In the genomic region with DNA sequence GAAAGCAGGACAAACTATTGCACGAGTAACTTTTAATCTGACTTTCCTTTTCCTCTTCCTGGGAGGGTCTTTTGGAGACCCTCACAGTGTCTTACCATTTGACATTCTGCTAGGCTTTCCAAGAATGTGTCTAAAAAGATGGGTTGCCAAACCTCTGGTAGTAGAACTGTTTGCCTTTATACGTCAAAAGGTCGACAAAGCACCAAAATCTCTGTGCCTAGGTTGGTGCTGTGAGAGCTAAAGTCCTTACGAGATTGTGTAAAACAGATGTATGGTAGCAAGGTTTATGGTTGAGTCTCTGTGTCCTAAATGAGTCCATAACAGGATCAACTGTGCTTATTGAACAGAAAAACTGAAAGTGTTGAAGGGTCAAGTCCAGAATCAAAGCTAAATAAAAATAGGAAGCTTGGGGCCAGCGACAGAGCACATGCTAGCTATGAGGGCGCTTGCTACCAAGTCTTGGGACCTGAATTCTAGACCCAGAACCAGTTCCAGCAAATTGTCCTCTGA, we compare ENCODE assay signal across 8 mouse cellular contexts. TPM values are rescaled to one million over a fixed set of nuclear protein-coding genes. Genes with fewer than 3 reads are reported as not detected.
A peak's percentile ranks its signal among the peaks of the same experiment; 100 is the strongest.
DNase-seq lines count a peak whose midpoint lies in the region; ATAC-seq and TF ChIP-seq lines count a peak whose summit lies in the region.

No protein-coding gene starts in this region.

- TF ChIP-seq CTCF in G1E (IDR thresholded peaks at IDR 0.05; ENCODE audit: low read depth, low read length), result no peak
- TF ChIP-seq CTCF in thymus, adult 2 months (IDR thresholded peaks at IDR 0.05; ENCODE audit: borderline replicate concordance, control insufficient read depth, extremely low read depth, insufficient read depth, low read length, poor library complexity), result no peak

- H3K4me3 ChIP-seq in G1E (ENCODE audit: low read depth, low read length) (peak overlapping the region; percentile 83; the same call in 1 of the 2 replicates), macrophage (ENCODE audit: inconsistent target) (peak overlapping the region; percentile 72)
- H3K4me3 ChIP-seq in heart, embryonic 16.5 days (ENCODE audit: low read length), result peak overlapping the region; percentile 95
- no peak overlapping the region for H3K4me3 ChIP-seq in thymus, adult 2 months (ENCODE audit: control insufficient read depth, insufficient read depth, low read length)

- peak overlapping the region; percentile 96; the same call in 1 of the 2 replicates for H3K9ac ChIP-seq in heart, embryonic 16.5 days (ENCODE audit: low read length)

- TF ChIP-seq POLR2A in thymus, adult 2 months (IDR thresholded peaks at IDR 0.05; ENCODE audit: control insufficient read depth, extremely low read depth, insufficient read depth, low read length, poor library complexity), result no peak

- peak overlapping the region; percentile 88 for H3K4me2 ChIP-seq in heart, embryonic 16.5 days (ENCODE audit: low read depth, low read length)

- H3K79me2 ChIP-seq in macrophage (ENCODE audit: inconsistent target), result peaks cover 38% of the 10 kb centered on the region

- no peaks in the 10 kb centered on the region for H3K9me3 ChIP-seq in G1E (replicated peaks)
- no peaks in the 10 kb centered on the region for H3K9me3 ChIP-seq in heart, embryonic 16.5 days (replicated peaks; ENCODE audit: control insufficient read depth, low read length)

- H3K27me3 ChIP-seq in G1E (ENCODE audit: insufficient read depth, low read length), result no peaks in the 10 kb centered on the region
- H3K27me3 ChIP-seq in heart, embryonic 16.5 days (ENCODE audit: control insufficient read depth, insufficient read depth, low read length), result no peaks in the 10 kb centered on the region
- H3K27me3 ChIP-seq in thymus, adult 2 months (ENCODE audit: control insufficient read depth, insufficient read depth, low read length), result no peaks in the 10 kb centered on the region

- no peak for ATAC-seq in G1E (ENCODE audit: extremely low read depth, insufficient number of reproducible peaks, low FRiP score, poor library complexity, severe bottlenecking)
- ATAC-seq in heart, embryonic 16.5 days (replicated peaks; ENCODE audit: extremely low read depth, insufficient read depth, low FRiP score), result no peak
- no peak for ATAC-seq in granulocyte monocyte progenitor cell, adult 5-6 weeks (replicated peaks; ENCODE audit: poor library complexity, severe bottlenecking)

- intact Hi-C loops in heart, postnatal 25 days (cut with DNase I), result no loop called here

- WGBS in heart, embryonic 16.5 days, result 62% methylated on average over 6 of the region's 6 CpGs
- WGBS in macrophage (ENCODE audit: missing documents), result 55% methylated on average over 6 of the region's 6 CpGs
- WGBS in thymus, adult 2 months, result 64% methylated on average over 6 of the region's 6 CpGs

- H3K36me3 ChIP-seq in G1E (replicated peaks) (peaks cover 21% of the 10 kb centered on the region), macrophage (ENCODE audit: inconsistent target) (no peaks in the 10 kb centered on the region)
- H3K36me3 ChIP-seq in heart, embryonic 16.5 days (ENCODE audit: control insufficient read depth, insufficient read depth), result no peaks in the 10 kb centered on the region
- H3K36me3 ChIP-seq in thymus, adult 2 months (ENCODE audit: control insufficient read depth, insufficient read depth, low read length), result no peaks in the 10 kb centered on the region

- peak overlapping the region; percentile 94 for H3K27ac ChIP-seq in heart, embryonic 16.5 days (ENCODE audit: low read length)
- H3K27ac ChIP-seq in macrophage, result peak overlapping the region; percentile 82
- H3K27ac ChIP-seq in thymus, adult 2 months (ENCODE audit: control insufficient read depth, insufficient read depth, low read length), result no peak overlapping the region

- peak; percentile 63 for DNase-seq in heart, adult 11 months
- no peak for DNase-seq in heart, postnatal 25 days (ENCODE audit: low spot score)
- DNase-seq in G1E (ENCODE audit: low spot score), result no peak
- DNase-seq in thymus, adult 2 months, result no peak
- DNase-seq in left cerebral cortex, adult 8-10 months (ENCODE audit: low spot score in 2 of 2), result no peak

- peaks cover 38% of the 10 kb centered on the region for H3K4me1 ChIP-seq in G1E (ENCODE audit: insufficient read depth, low read depth, low read length)
- H3K4me1 ChIP-seq in heart, embryonic 16.5 days (ENCODE audit: control insufficient read depth, insufficient read depth, low read length), result peaks cover 14% of the 10 kb centered on the region
- peaks cover 5% of the 10 kb centered on the region for H3K4me1 ChIP-seq in thymus, adult 2 months (replicated peaks; ENCODE audit: control insufficient read depth, insufficient read depth, low read length)

RNA-seq across cellular contexts. Expression of a gene that starts 0.8 kb away (rescaled TPM):
- 1 to 10 TPM; 1.7 to 2.2 TPM for total RNA-seq in heart, postnatal 25 days (2021)
- total RNA-seq in G1E (2014; fragmentation: Nextera tagmentation), result 183 and 184 TPM in 2 replicates
- total RNA-seq in G1E (2017), result 62.1 and 62.4 TPM in 2 replicates
- 6.8 and 8.7 TPM in 2 replicates for polyA plus RNA-seq in G1E (2012)
- polyA plus RNA-seq in heart, embryonic 16.5 days (2015; fragmentation: Nextera tagmentation; extraction: Ambion mirVana), result 53.7 and 54.6 TPM in 2 replicates
- 10 to 100 TPM in 5 of 26 experiments, 1 to 10 TPM in 20, under 1 TPM in 1; 0.43 to 26.8 (median 5.1) TPM for total RNA-seq in macrophage (2018; cell fraction: chromatin; rRNA removed)
- total RNA-seq in macrophage (2018; cell fraction: cytosol; rRNA removed), result 1 to 10 TPM in 22 of 26 experiments, under 1 TPM in 4; 0.56 to 7.0 (median 2.0) TPM
- total RNA-seq in macrophage (2018; cell fraction: nucleus; rRNA removed), result 10 to 100 TPM in 1 of 26 experiments, 1 to 10 TPM in 22, under 1 TPM in 3; 0.83 to 21.4 (median 2.7) TPM
- polyA plus RNA-seq in macrophage (2018), result 0.66 to 6.4 TPM (median 4.6 TPM) in 3 replicates
- 11.1 and 11.2 TPM in 2 replicates for polyA plus RNA-seq in thymus, adult 2 months (2012; rRNA removed)
- total RNA-seq in left cerebral cortex, adult 8-10 months (2022), result 10 to 100 TPM; 23.0 to 32.2 (median 24.3) TPM
- total RNA-seq in granulocyte monocyte progenitor cell, adult 5-6 weeks (2014; fragmentation: Nextera tagmentation), result 40.1 and 40.4 TPM in 2 replicates
- 55.3 and 59.9 TPM in 2 replicates for total RNA-seq in granulocyte monocyte progenitor cell, adult 5-6 weeks (2017)

RNA-seq across cellular contexts. Expression of a gene that starts 21.5 kb away (rescaled TPM):
- total RNA-seq in heart, postnatal 25 days (2021), result under 1 TPM; 0.70 to 0.92 TPM
- total RNA-seq in G1E (2014; fragmentation: Nextera tagmentation) (5.1 and 10.3 TPM in 2 replicates), G1E (2017) (6.8 and 7.9 TPM in 2 replicates)
- polyA plus RNA-seq in G1E (2012) (1.3 and 1.8 TPM in 2 replicates), macrophage (2018) (0.04 TPM in 1 of 3 replicates, not detected in the others)
- polyA plus RNA-seq in heart, embryonic 16.5 days (2015; fragmentation: Nextera tagmentation; extraction: Ambion mirVana), result 3.0 and 3.7 TPM in 2 replicates
- under 1 TPM in 2 of 26 experiments, not detected in 24; 0.16 to 0.45 TPM for total RNA-seq in macrophage (2018; cell fraction: chromatin; rRNA removed)
- total RNA-seq in macrophage (2018; cell fraction: cytosol; rRNA removed), result not detected
- under 1 TPM in 2 of 26 experiments, not detected in 24; 0.20 to 0.30 TPM for total RNA-seq in macrophage (2018; cell fraction: nucleus; rRNA removed)
- polyA plus RNA-seq in thymus, adult 2 months (2012; rRNA removed), result 1.9 and 2.1 TPM in 2 replicates
- 1 to 10 TPM; 5.5 to 7.3 (median 6.5) TPM for total RNA-seq in left cerebral cortex, adult 8-10 months (2022)
- 2.1 TPM in 1 of 2 replicates, not detected in the other for total RNA-seq in granulocyte monocyte progenitor cell, adult 5-6 weeks (2014; fragmentation: Nextera tagmentation)
- 2.0 and 2.1 TPM in 2 replicates for total RNA-seq in granulocyte monocyte progenitor cell, adult 5-6 weeks (2017)

Comparison
In these comparisons a context has a peak if more than half of its experiments do, and no peak if none do; other contexts are left out.
1. RNA of a gene that starts 0.8 kb away (total RNA-seq): 62.1 to 184 TPM in G1E, 40.1 to 59.9 TPM in granulocyte monocyte progenitor cell, adult 5-6 weeks and 23.0 to 32.2 TPM in left cerebral cortex, adult 8-10 months; 1.7 to 2.2 TPM in heart, postnatal 25 days; every median in the first group is over 4 times any median in the second.